Mouse (Mus musculus) brain, adult 2 months (tissue): ENCODE results near the gene Ovol1.

ENCODE experiments used
- DNase-seq: peaks from one replicate; pipeline ENCODE4 v3.0.0; 2011; ENCODE audit warnings: low read depth, low spot score

Gene Ovol1

GRCm38 (mm10) chr19:5525204-5525603 is 35.2 kb downstream of the Ovol1 start:
- DNase-seq = no peak

GRCm38 (mm10) chr19:5518721-5519120 is 41.7 kb downstream of the Ovol1 start:
- DNase-seq = no peak

DNA sequence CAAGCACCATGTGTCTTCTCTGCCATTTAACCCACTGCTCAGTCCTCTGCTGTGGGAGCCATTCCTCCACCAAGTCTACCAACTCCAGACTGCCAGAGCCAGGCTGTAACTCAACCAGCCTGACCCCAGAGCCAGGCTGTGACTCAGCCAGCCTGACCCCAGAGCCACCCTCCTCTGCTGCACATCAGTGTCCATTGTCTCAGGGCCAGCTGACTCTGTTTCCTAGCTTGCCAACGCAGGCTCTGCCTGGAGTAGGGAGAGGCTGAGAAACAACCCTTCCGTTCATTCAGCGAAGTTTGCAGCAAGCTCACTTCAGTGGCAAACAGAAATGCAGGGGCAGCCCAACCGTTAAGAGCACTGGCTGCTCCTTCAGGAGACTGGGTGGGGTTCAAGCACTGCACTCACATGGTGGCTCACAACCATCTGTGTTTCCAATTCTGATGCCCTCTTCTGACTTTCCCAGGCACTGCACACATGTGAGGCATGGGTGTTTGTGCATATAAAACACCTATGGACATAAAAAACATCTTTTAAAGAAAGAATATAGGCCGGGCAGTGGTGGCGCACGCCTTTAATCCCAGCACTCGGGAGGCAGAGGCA is 43.4 kb downstream of the Ovol1 start:
- peak; percentile 87 for DNase-seq

- no peak for DNase-seq
These were observed 44.3 kb downstream of the Ovol1 start for GRCm38 (mm10) chr19:5515840-5516777.

- no peak for DNase-seq
These were observed 47.5 kb downstream of the Ovol1 start for GRCm38 (mm10) chr19:5513005-5513349.

- DNase-seq = no peak
These were observed 48.1 kb downstream of the Ovol1 start for GRCm38 (mm10) chr19:5512091-5513004.

DNA sequence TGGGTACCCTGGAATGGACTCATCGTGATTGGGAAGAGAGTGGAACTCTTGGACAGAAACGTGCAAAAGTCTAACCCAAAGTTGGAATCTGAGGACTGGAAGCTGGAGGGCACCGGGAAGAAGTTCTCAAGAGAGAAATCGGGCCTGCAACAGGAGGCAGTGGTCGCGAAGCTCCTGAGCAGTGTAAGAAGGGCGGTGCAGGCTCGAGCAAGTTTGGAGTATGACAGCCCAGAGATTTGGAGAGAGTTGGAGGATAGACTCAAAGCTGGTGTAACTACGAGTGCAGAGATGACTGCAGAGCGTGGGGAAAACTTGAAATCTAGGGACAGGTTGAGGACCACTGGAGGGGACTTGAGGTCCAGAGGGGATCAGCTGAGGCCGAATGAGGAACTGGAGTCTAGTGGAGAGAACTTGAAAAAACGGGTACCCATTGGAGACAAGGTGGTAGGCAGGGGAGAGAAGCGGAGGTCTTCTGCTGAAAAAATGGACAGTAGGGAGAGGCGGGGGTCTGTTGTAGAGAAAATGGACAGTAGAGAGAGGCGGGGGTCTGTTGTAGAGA is 49.3 kb downstream of the Ovol1 start:
- no peak for DNase-seq

GRCm38 (mm10) chr19:5510031-5511026 is 50.1 kb downstream of the Ovol1 start, which contains the start of gene Snx32:
TSS of gene Snx32 (minus strand) at chr19:5510538.
- DNase-seq = peak; percentile 100

DNA sequence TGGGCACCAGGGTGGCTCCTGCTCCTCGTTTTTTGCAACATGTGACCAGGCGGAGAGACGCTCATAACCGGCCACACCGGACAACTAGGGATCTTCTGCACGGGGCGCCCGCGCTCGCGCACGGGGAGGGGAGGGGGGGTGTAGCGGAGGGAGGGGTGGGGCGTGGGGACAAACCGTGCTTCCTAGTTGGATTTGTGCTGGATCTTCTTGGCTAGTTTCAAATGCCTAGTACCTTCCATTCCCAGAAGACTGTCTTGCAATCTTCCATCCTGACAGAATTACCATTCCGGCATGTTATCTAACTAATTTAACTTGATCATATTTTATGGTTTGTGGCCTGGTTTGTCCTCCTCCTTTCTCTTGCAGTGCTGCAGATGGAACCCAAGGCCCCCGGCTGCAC is 56.8 kb downstream of the Ovol1 start, which contains the start of gene 1700020D05Rik:
Gene 1700020D05Rik, minus strand, starts transcription at position 101 of the 400 bp plus-strand sequence.
- no peak for DNase-seq

DNA sequence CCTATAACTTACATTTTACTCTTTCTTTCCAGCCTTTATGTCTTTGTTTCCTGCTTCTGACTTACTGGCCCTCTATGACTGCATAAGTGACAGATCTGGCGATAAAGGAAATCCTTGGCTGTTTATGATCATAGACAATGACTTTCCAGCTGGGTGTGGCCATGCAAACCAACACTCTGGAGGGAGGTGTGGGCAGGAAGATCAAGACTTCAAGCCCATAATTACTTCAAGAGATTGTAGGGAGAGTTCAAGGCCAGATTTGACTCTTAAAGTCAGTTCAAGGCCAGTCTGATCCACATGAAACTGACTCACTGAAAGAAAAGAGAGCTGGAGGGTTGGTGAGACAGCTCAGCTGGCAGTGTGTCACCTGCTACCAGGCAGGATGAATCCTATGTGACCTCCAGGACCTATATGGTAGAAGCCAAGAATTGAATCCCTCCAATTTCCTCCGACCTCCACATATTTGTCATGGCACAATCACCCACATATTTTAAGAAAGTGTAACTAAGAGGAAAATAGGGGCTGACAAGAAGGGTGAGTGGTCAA is 60.0 kb downstream of the Ovol1 start:
- DNase-seq = no peak
